Mouse (Mus musculus) MEL (cell line): ENCODE results near the gene Ntrk3. TPM values are rescaled to one million over a fixed set of nuclear protein-coding genes. Genes with fewer than 3 reads are reported as not detected.

Experiments used
- DNase-seq: peaks from one replicate; pipeline ENCODE4 v3.0.0; 2011; ENCODE audit warnings: low read depth, low spot score
- H3K27ac ChIP-seq: 2 replicates; pipeline ENCODE4 v1.5.1; 2012; ENCODE audit warnings: low read depth, mild to moderate bottlenecking, control low read depth, low read length, moderate library complexity; ENCODE audit not compliant: control insufficient read depth
- H3K27me3 ChIP-seq, 2 experiments: fragments of 150-350 bp in 1 of 2; sonication (generic) in 1 of 2; 2 replicates each; pipeline ENCODE4 v1.6.1; 2012; ENCODE audit warnings: low read length in 2 of 2, mild to moderate bottlenecking in 2 of 2, improper control_type of control experiment in 1 of 2, moderate library complexity in 1 of 2; ENCODE audit not compliant: insufficient read depth in 2 of 2, control insufficient read depth in 1 of 2
- H3K36me3 ChIP-seq, 2 experiments: 2 replicates each; pipeline ENCODE4 v1.6.1; 2012 to 2014; ENCODE audit warnings: low read length in 2 of 2, improper control_type of control experiment in 1 of 2, inconsistent platforms in 1 of 2, mild to moderate bottlenecking in 1 of 2; ENCODE audit not compliant: insufficient read depth in 2 of 2, control insufficient read depth in 1 of 2
- H3K4me1 ChIP-seq, 2 experiments: fragments of 150-350 bp in 1 of 2; sonication (generic) in 1 of 2; 2 replicates each; pipeline ENCODE4 v1.6.1; 2012; ENCODE audit warnings: low read length in 2 of 2, improper control_type of control experiment in 1 of 2, mild to moderate bottlenecking in 1 of 2; ENCODE audit not compliant: insufficient read depth in 2 of 2, control insufficient read depth in 1 of 2
- H3K4me3 ChIP-seq, 2 experiments: fragments of 150-350 bp in 1 of 2; sonication (generic) in 1 of 2; 2 replicates each; pipeline ENCODE4 v1.5.1; 2012; ENCODE audit warnings: low read depth in 2 of 2, low read length in 2 of 2, mild to moderate bottlenecking in 2 of 2, moderate library complexity in 2 of 2, control low read depth in 1 of 2, improper control_type of control experiment in 1 of 2; ENCODE audit not compliant: control insufficient read depth in 1 of 2, insufficient read depth in 1 of 2
- H3K79me2 ChIP-seq: 2 replicates; pipeline ENCODE4 v1.6.1; 2012; ENCODE audit warnings: mild to moderate bottlenecking, low read length, moderate library complexity; ENCODE audit not compliant: control insufficient read depth, poor library complexity, insufficient read depth
- H3K9ac ChIP-seq: 2 replicates; pipeline ENCODE4 v1.6.1; 2012; ENCODE audit warnings: low read depth, mild to moderate bottlenecking, control low read depth, low read length, moderate library complexity; ENCODE audit not compliant: control insufficient read depth, poor library complexity, severe bottlenecking
- H3K9me3 ChIP-seq: fragments of 150-350 bp; sonication (generic); replicated peaks from 2 replicates; pipeline ENCODE4 v1.6.1; 2012; ENCODE audit warnings: mild to moderate bottlenecking, low read length, improper control_type of control experiment, moderate library complexity; ENCODE audit not compliant: insufficient read depth
- CHD1 ChIP-seq: IDR thresholded peaks from 2 replicates; pipeline ENCODE4 v1.6.1; 2012; ENCODE audit warnings: low read depth, mild to moderate bottlenecking, inconsistent platforms, low read length, improper control_type of control experiment
- E2F4 ChIP-seq: IDR thresholded peaks from 2 replicates; pipeline ENCODE4 v1.6.1; 2011; ENCODE audit warnings: low read depth, low read length, improper control_type of control experiment, borderline replicate concordance
- EP300 ChIP-seq, 2 experiments: IDR thresholded peaks; 2 replicates each; pipeline ENCODE4 v1.6.1; 2011; ENCODE audit warnings: improper control_type of control experiment in 2 of 2, low read length in 2 of 2, low read depth in 1 of 2, mild to moderate bottlenecking in 1 of 2
- ETS1 ChIP-seq: IDR thresholded peaks from 2 replicates; pipeline ENCODE4 v1.6.1; 2012; ENCODE audit warnings: low read depth, mild to moderate bottlenecking, inconsistent platforms, low read length, improper control_type of control experiment, moderate library complexity
- GABPA ChIP-seq: IDR thresholded peaks from 2 replicates; pipeline ENCODE4 v1.6.1; 2012; ENCODE audit warnings: low read depth, mild to moderate bottlenecking, inconsistent platforms, low read length, improper control_type of control experiment, moderate library complexity
- JUND ChIP-seq: IDR thresholded peaks from 2 replicates; pipeline ENCODE4 v1.6.1; 2011; ENCODE audit warnings: low read depth, mild to moderate bottlenecking, improper control_type of control experiment, low read length
- MAX ChIP-seq: IDR thresholded peaks from 2 replicates; pipeline ENCODE4 v1.6.1; 2011; ENCODE audit warnings: low read length, improper control_type of control experiment
- MAZ ChIP-seq: IDR thresholded peaks from 2 replicates; pipeline ENCODE4 v1.6.1; 2012; ENCODE audit warnings: low read depth, mild to moderate bottlenecking, inconsistent platforms, low read length, improper control_type of control experiment
- MYB ChIP-seq: IDR thresholded peaks from 2 replicates; pipeline ENCODE4 v1.6.1; 2011; ENCODE audit warnings: mild to moderate bottlenecking, low read depth, low read length, improper control_type of control experiment
- MYC ChIP-seq: IDR thresholded peaks from 2 replicates; pipeline ENCODE4 v1.6.1; 2011; ENCODE audit warnings: low read depth, mild to moderate bottlenecking, low read length, improper control_type of control experiment, moderate library complexity
- NELFE ChIP-seq: IDR thresholded peaks from 2 replicates; pipeline ENCODE4 v1.6.1; 2011; ENCODE audit warnings: low read depth, low read length, improper control_type of control experiment
- NRF1 ChIP-seq: IDR thresholded peaks from 2 replicates; pipeline ENCODE4 v1.6.1; 2014; ENCODE audit warnings: low read depth, mild to moderate bottlenecking, inconsistent platforms, low read length, improper control_type of control experiment, moderate library complexity; ENCODE audit not compliant: poor library complexity, insufficient read depth, severe bottlenecking
- POLR2A ChIP-seq, 2 experiments: IDR thresholded peaks; 2 replicates each; pipeline ENCODE4 v1.6.1; 2011 to 2012; ENCODE audit warnings: low read length in 2 of 2, mild to moderate bottlenecking in 2 of 2, control low read depth in 1 of 2, improper control_type of control experiment in 1 of 2, low read depth in 1 of 2, moderate library complexity in 1 of 2; ENCODE audit not compliant: control insufficient read depth in 1 of 2, insufficient read depth in 1 of 2, poor library complexity in 1 of 2
- POLR2AphosphoS2 ChIP-seq: IDR thresholded peaks from 2 replicates; pipeline ENCODE4 v1.6.1; 2011; ENCODE audit warnings: low read length, improper control_type of control experiment
- SIN3A ChIP-seq: IDR thresholded peaks from 2 replicates; pipeline ENCODE4 v1.6.1; 2012; ENCODE audit warnings: low read length, improper control_type of control experiment, inconsistent platforms
- TAL1 ChIP-seq: IDR thresholded peaks from 2 replicates; pipeline ENCODE4 v1.6.1; 2012; ENCODE audit warnings: mild to moderate bottlenecking, inconsistent platforms, low read length, moderate library complexity, mixed read lengths
- TBP ChIP-seq: IDR thresholded peaks from 2 replicates; pipeline ENCODE4 v1.8.0; 2011; ENCODE audit warnings: low read depth, low read length, improper control_type of control experiment
- USF1 ChIP-seq: IDR thresholded peaks from 2 replicates; pipeline ENCODE4 v1.6.1; 2014; ENCODE audit warnings: low read depth, mild to moderate bottlenecking, inconsistent platforms, low read length, improper control_type of control experiment, moderate library complexity
- ZC3H11A ChIP-seq: IDR thresholded peaks from 2 replicates; pipeline ENCODE4 v1.6.1; 2012; ENCODE audit warnings: low read depth, mild to moderate bottlenecking, inconsistent platforms, low read length, improper control_type of control experiment
- ZKSCAN1 ChIP-seq: IDR thresholded peaks from 2 replicates; pipeline ENCODE4 v1.6.1; 2012; ENCODE audit warnings: low read depth, mild to moderate bottlenecking, inconsistent platforms, low read length, improper control_type of control experiment, moderate library complexity
- polyA plus RNA-seq, 2 experiments: library from polyadenylated mRNA; stranded (reverse) in 1 of 2; unstranded in 1 of 2; fragments of >175 nt in 1 of 2; fragments of >200 nt in 1 of 2; gene quantifications; 2 replicates each; pipeline versions ENCODE4 v1.2.1 to v1.2.4; 2012; ENCODE audit warnings: low replicate concordance in 2 of 2, low read depth in 1 of 2; ENCODE audit not compliant: insufficient read length in 2 of 2, insufficient read depth in 1 of 2, missing spikeins in 1 of 2
- total RNA-seq: library from RNA; depleted of rRNA; stranded (reverse); fragments of 300-350 nt; gene quantifications from 2 replicates; pipeline ENCODE4 v1.2.3, GENCODE M21; 2012

Gene Ntrk3
- total and polyA plus RNA-seq, 3 experiments, result 0.04 TPM; not detected in 2

GRCm38 (mm10) chr7:78406641-78407291, 331.0 kb downstream of the Ntrk3 start:
- Histone ChIP-seq H3K4me3 (no peak overlapping the region), H3K4me1 (no peaks in the 10 kb centered on the region), H3K79me2 (no peaks in the 10 kb centered on the region), H3K9me3 (no peaks in the 10 kb centered on the region), H3K27me3 (no peaks in the 10 kb centered on the region), H3K9ac (no peak overlapping the region), H3K36me3 (no peaks in the 10 kb centered on the region), H3K27ac (no peak overlapping the region)
- DNase-seq, result no peak
- TF ChIP-seq MYC, result no peak
- no peak for TF ChIP-seq ZKSCAN1

- no peak for TF ChIP-seq MAZ
- no peak for TF ChIP-seq CHD1
- no peak for TF ChIP-seq GABPA
- TF ChIP-seq USF1, result no peak
- TF ChIP-seq ZC3H11A, result no peak
- TF ChIP-seq MYB, result no peak
- TF ChIP-seq E2F4, result no peak
- TF ChIP-seq JUND, result no peak
- no peak for TF ChIP-seq POLR2AphosphoS2
- no peak for TF ChIP-seq TAL1
- TF ChIP-seq NELFE, result no peak
- TF ChIP-seq NRF1, result no peak
- TF ChIP-seq TBP, result no peak
- no peak for TF ChIP-seq EP300 (IDR thresholded peaks at IDR 0.05; ENCODE audit: low read depth in 1 of 2, low read length in 2 of 2)
- TF ChIP-seq SIN3A, result no peak
- no peak for TF ChIP-seq POLR2A (IDR thresholded peaks at IDR 0.05; ENCODE audit: control insufficient read depth in 1 of 2, insufficient read depth in 1 of 2, low read depth in 1 of 2, low read length in 2 of 2, poor library complexity in 1 of 2)
- TF ChIP-seq ETS1, result no peak
- TF ChIP-seq MAX, result no peak
- Histone ChIP-seq H3K79me2 (no peaks in the 10 kb centered on the region), H3K9me3 (no peaks in the 10 kb centered on the region), H3K4me3 (no peak overlapping the region), H3K4me1 (no peaks in the 10 kb centered on the region), H3K27me3 (no peaks in the 10 kb centered on the region), H3K27ac (no peak overlapping the region), H3K36me3 (no peaks in the 10 kb centered on the region), H3K9ac (no peak overlapping the region)
- DNase-seq, result no peak
Observed at GRCm38 (mm10) chr7:78404481-78404880, 333.3 kb downstream of the Ntrk3 start.
